Mouse (Mus musculus) cortical plate, adult 2 months (tissue): Measurements from ENCODE around the gene Top2a.

Source experiments
- CTCF ChIP-seq: fragments of 200-500 bp; IDR thresholded peaks from 2 replicates; pipeline ENCODE4 v1.5.1; 2011; ENCODE audit warnings: mild to moderate bottlenecking, control low read depth, low read length; ENCODE audit not compliant: insufficient read depth; ENCODE audit errors: extremely low read depth
- POLR2A ChIP-seq: fragments of 200-500 bp; IDR thresholded peaks from 2 replicates; pipeline ENCODE4 v1.6.1; 2011; ENCODE audit warnings: mild to moderate bottlenecking, low read length, control low read depth; ENCODE audit not compliant: insufficient read depth; ENCODE audit errors: extremely low read depth

DNA sequence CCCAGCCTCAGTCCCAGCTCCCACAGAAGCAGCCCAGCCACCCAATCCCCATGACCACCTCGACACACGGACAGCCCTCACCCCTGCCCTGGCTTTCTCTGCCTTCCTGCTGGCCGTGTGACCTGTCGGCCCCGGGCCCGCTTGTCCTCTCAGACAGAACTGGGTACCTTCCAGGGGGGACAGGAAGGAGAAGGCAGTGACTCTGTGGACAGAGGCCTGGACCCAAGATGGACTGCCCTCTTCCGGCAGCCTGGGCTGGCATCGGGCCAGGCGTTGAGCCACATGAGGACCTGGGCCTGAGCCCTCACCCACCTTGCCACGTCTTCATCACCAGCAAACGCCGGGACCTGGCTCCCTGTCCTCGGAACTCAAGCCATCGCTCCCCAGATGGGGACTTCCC is 50.4 kb downstream of the Top2a start:
- TF ChIP-seq CTCF (no peak), POLR2A (no peak)
